Mouse (Mus musculus) kidney, adult 2 months (tissue): ENCODE data around the gene Tfb1m. TPM values are rescaled to one million over a fixed set of nuclear protein-coding genes. Genes with fewer than 3 reads are reported as not detected.

ENCODE experiments used
- DNase-seq: peaks from one replicate; pipeline ENCODE4 v3.0.0; 2021
- H3K27ac ChIP-seq: fragments of 200-500 bp; 2 replicates; pipeline ENCODE4 v1.5.1; 2012; ENCODE audit warnings: low read depth, low read length, control low read depth, inconsistent platforms; ENCODE audit not compliant: insufficient read depth
- H3K27me3 ChIP-seq: fragments of 200-500 bp; replicated peaks from 2 replicates; pipeline ENCODE4 v1.6.1; 2012; ENCODE audit warnings: mild to moderate bottlenecking, moderate library complexity, low read length, inconsistent platforms; ENCODE audit not compliant: control insufficient read depth, insufficient read depth
- H3K36me3 ChIP-seq: fragments of 200-500 bp; 2 replicates; pipeline ENCODE4 v1.6.1; 2012; ENCODE audit warnings: mild to moderate bottlenecking, moderate library complexity, low read length, inconsistent platforms; ENCODE audit not compliant: control insufficient read depth, insufficient read depth
- H3K4me1 ChIP-seq: fragments of 200-500 bp; 2 replicates; pipeline ENCODE4 v1.6.1; 2011; ENCODE audit warnings: low read length; ENCODE audit not compliant: control insufficient read depth, insufficient read depth
- H3K4me3 ChIP-seq: fragments of 200-500 bp; 2 replicates; pipeline ENCODE4 v1.5.1; 2011; ENCODE audit warnings: mild to moderate bottlenecking, low read depth, low read length, control low read depth; ENCODE audit not compliant: insufficient read depth
- CTCF ChIP-seq: fragments of 200-500 bp; conservative IDR thresholded peaks from 2 replicates; pipeline ENCODE4 v1.5.1; 2011; ENCODE audit warnings: low read depth, mild to moderate bottlenecking, control low read depth, low read length, moderate library complexity, mixed read lengths; ENCODE audit not compliant: insufficient read depth, insufficient read length
- POLR2A ChIP-seq: fragments of 200-500 bp; IDR thresholded peaks from one replicate; pipeline ENCODE4 v1.6.1; 2011; ENCODE audit warnings: low read depth, low read length, control low read depth
- WGBS: fragments of 180-500 bp; shearing (Covaris S2); methylation state at CpG from one replicate; pipeline ENCODE4 v1.1.7; 2018; 5-methylcytosine and 5-hydroxymethylcytosine counted together
- polyA plus RNA-seq: library from polyadenylated mRNA; depleted of rRNA; stranded (reverse); fragments of >200 nt; gene quantifications from 2 replicates; pipeline ENCODE4 v1.2.3, GENCODE M21; 2012

The Tfb1m gene
- polyA plus RNA-seq, 1 experiment, result 4.8 TPM

- DNase-seq, result no peak
- Histone ChIP-seq H3K4me1 (no peaks in the 10 kb centered on the region), H3K36me3 (no peaks in the 10 kb centered on the region), H3K27me3 (no peaks in the 10 kb centered on the region), H3K4me3 (no peak overlapping the region), H3K27ac (no peak overlapping the region)
- TF ChIP-seq CTCF (no peak), POLR2A (no peak)
- 80% methylated on average over 1 of the region's 1 CpGs for WGBS
Observed at GRCm38 (mm10) chr17:3531641-3532040, 25.9 kb downstream of the Tfb1m start.

DNA sequence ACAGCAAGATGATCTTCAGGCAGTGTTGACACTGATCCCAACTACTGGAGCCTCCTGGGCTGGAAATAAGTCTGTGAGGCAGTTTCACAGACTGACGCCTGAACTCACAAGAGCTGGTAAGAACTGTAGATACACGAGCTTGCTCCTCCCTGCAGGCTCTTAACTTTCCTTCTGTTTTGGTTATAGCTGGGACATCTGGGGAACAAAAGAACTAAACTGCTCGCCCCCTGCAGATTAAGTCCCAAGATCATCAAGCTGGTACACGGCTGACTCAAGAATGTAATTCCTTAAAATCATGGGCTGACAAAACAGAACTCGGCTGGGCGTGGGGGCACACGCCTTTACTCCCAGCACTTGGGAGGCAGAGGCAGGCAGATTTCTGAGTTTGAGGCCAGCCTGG is 27.0 kb downstream of the Tfb1m start:
- no peaks in the 10 kb centered on the region for H3K36me3 ChIP-seq
- no peak overlapping the region for H3K4me3 ChIP-seq
- DNase-seq, result no peak
- WGBS, result 83% methylated on average over 7 of the region's 7 CpGs
- TF ChIP-seq POLR2A, result no peak
- TF ChIP-seq CTCF, result no peak
- H3K27ac ChIP-seq, result no peak overlapping the region
- H3K4me1 ChIP-seq, result no peaks in the 10 kb centered on the region
- H3K27me3 ChIP-seq, result no peaks in the 10 kb centered on the region

DNA sequence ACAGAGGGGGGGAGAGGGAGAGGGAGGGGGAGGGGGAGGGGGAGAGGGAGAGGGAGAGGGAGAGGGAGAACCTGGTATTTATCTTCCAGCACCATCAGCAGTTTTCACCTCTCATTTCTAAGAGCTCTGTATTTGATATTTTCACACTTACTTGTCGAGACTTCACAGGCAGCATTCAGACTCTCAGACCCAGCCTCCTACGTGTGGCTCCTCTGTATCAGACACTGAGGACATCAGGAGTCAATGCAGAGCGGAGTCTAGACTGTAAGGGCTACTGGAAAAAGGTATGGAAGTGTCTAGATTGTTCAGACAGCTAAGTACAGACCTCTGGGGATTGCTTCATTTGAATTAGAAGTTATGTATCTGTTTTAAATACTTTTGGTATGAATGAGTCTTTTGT is 28.1 kb downstream of the Tfb1m start:
- 72% methylated on average over 3 of the region's 3 CpGs for WGBS
- H3K4me1 ChIP-seq, result no peaks in the 10 kb centered on the region
- no peak overlapping the region for H3K4me3 ChIP-seq
- no peaks in the 10 kb centered on the region; the same call in 1 of the 2 replicates for H3K36me3 ChIP-seq
- H3K27me3 ChIP-seq, result no peaks in the 10 kb centered on the region
- H3K27ac ChIP-seq, result no peak overlapping the region
- no peak for DNase-seq
- no peak for TF ChIP-seq CTCF
- TF ChIP-seq POLR2A, result no peak

DNA sequence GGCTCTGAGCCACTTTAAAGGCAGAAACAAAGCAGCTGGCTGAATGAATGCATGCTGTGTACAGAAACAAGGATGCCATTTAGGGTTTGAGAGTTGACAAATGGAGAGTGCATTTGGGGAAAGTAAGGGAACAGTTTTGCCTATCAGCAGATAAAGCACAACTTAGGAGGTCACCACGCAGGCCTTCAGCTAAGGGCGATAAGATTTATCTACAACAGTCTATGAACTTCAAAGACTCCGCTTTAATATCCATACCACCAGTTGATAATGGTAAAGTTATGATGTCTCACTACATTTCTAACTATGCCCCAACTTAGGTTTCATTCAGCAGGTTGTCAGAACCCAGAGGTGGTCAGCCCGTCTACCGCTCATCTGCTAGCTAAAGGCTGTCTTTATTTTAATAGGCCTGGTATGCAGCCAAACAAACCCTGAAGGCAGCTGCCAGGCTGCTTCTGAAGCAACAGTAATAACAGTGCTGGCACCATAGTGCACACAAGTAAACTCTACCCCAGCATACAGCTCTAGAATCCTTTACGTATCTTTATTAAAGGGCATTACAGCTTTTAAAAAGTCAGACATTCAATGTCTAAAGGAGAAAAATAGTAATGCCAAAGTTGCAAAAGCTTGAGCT is 29.6 kb downstream of the Tfb1m start:
- no peaks in the 10 kb centered on the region; the same call in 1 of the 2 replicates for H3K36me3 ChIP-seq
- TF ChIP-seq POLR2A (no peak), CTCF (no peak)
- no peak for DNase-seq
- 95% methylated on average over 6 of the region's 6 CpGs for WGBS
- no peaks in the 10 kb centered on the region for H3K27me3 ChIP-seq
- H3K4me3 ChIP-seq, result no peak overlapping the region
- no peaks in the 10 kb centered on the region for H3K4me1 ChIP-seq
- no peak overlapping the region for H3K27ac ChIP-seq

DNA sequence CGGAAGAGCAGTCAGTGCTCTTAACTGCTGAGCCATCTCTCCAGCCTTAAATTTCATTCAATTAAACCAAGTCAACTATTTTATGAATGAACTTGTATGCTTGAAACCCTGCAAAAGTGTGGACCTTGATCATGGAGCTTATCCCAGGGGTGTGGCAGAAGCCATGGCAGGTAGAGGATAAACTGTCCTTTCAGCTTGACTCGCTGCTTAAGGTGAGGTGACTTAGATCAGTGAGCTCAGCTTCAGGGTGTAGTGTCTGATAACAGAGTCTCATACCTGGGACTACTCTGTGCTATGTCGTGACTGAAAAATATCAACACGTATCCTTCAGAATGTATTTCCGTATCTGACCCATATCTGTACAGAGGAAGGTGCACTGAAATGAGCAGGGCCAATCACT is 37.2 kb downstream of the Tfb1m start:
- 89% methylated on average over 5 of the region's 5 CpGs for WGBS

GRCm38 (mm10) chr17:3516406-3516805 is 41.2 kb downstream of the Tfb1m start:
- no peak for DNase-seq
- Histone ChIP-seq H3K4me3 (no peak overlapping the region), H3K27ac (no peak overlapping the region), H3K4me1 (no peaks in the 10 kb centered on the region), H3K27me3 (no peaks in the 10 kb centered on the region), H3K36me3 (no peaks in the 10 kb centered on the region)
- TF ChIP-seq POLR2A, result no peak
- TF ChIP-seq CTCF, result no peak
- WGBS, result 74% methylated on average over 9 of the region's 9 CpGs

More for the DNA sequence above, 37.2 kb downstream of the Tfb1m start:
- Histone ChIP-seq H3K27me3 (no peaks in the 10 kb centered on the region), H3K27ac (no peak overlapping the region), H3K36me3 (no peaks in the 10 kb centered on the region; the same call in 1 of the 2 replicates), H3K4me3 (no peak overlapping the region), H3K4me1 (no peaks in the 10 kb centered on the region)
- TF ChIP-seq CTCF (no peak), POLR2A (no peak)
- no peak for DNase-seq

GRCm38 (mm10) chr17:3515851-3516250 is 41.7 kb downstream of the Tfb1m start:
- Histone ChIP-seq H3K4me3 (no peak overlapping the region), H3K27ac (no peak overlapping the region), H3K4me1 (no peaks in the 10 kb centered on the region), H3K27me3 (no peaks in the 10 kb centered on the region), H3K36me3 (no peaks in the 10 kb centered on the region)
- no peak for TF ChIP-seq POLR2A
- no peak for TF ChIP-seq CTCF
- no peak for DNase-seq
- WGBS, result 93% methylated on average over 8 of the region's 8 CpGs

- Histone ChIP-seq H3K36me3 (no peaks in the 10 kb centered on the region), H3K4me1 (no peaks in the 10 kb centered on the region), H3K4me3 (no peak overlapping the region), H3K27ac (no peak overlapping the region), H3K27me3 (no peaks in the 10 kb centered on the region)
- 89% methylated on average over 5 of the region's 5 CpGs for WGBS
- DNase-seq, result no peak
- TF ChIP-seq CTCF (no peak), POLR2A (no peak)
Observed at GRCm38 (mm10) chr17:3514316-3514715, 43.3 kb downstream of the Tfb1m start.
